Mouse (Mus musculus) E14TG2a.4 (cell line): ENCODE measurements around the gene Gstp1.

Source experiments
- CTCF ChIP-seq: conservative IDR thresholded peaks from 2 replicates; pipeline ENCODE4 v1.5.1; 2014; ENCODE audit warnings: low read length
- NANOG ChIP-seq: IDR thresholded peaks from 2 replicates; pipeline ENCODE4 v1.6.1; 2014; ENCODE audit warnings: borderline replicate concordance, low read length, mixed read lengths

DNA sequence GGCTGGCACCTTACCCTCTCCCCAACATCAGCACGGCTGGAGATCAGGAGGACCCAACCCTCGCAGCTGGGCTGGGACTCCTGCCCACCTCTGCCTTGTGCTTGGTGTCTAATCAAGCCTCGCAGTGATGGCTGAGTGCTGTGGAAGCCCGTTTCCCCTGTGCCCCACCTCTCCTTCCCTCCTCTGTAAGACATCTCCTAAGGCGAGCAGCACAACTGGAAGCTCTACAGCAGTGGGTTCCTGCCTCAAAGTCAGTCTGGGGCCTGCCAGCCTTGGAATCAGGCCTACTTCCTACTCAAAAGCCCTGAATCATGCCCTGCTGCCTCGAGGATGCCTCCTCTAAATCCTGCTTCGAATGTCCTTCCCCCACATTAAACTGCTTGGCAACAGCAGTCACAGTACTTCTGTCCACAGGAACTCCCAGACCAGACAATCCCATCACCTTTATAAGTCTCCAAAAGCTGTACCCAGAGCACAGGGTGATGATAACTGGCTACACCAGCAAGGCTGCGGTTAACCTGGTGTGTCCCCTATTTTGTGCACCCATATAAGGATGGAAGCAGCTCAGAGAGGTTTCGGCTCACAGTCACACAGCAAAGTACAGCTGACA is 38.6 kb downstream of the Gstp1 start:
- TF ChIP-seq NANOG (no peak), CTCF (no peak)
